Mouse (Mus musculus): ENCODE results near the gene Med27.
"Not testable (repeated sequence)": the region's sequence is repeated elsewhere in the genome, so short reads cannot be mapped to it uniquely, and the experiment has no call there.

The Med27 gene

GRCm38 (mm10) chr2:29523918-29524811, 177.5 kb downstream of the Med27 start:
- no peak for DNase-seq

DNA sequence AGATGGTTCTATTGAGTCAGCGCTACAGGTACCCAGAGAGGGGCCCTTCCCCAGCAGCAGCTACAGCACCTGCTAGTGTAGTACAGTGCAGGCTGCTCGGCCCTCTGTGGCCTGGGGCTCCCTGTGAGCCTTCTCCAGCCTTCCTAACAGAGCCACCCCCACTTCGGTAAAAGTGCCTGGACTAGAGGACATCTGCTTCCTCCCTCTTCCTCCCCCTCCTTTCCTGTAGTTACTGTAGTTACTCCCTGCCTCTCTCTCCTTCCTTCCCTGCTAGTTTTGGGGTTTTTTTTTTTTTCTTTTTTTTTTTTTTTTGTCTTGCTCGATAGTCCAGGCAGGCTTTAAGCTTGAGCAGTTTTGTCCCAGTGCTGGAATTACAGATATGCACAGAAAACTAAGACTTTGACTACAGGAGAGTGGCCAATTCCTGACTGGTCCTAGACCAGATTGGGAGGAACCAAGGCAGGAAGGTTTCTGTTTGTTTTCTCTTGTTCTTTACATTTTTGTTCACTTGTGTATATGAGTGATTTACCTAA, 178.7 kb downstream of the Med27 start:
- no peak for DNase-seq

GRCm38 (mm10) chr2:29526266-29526665, 179.6 kb downstream of the Med27 start:
- DNase-seq: peak; percentile 95

DNA sequence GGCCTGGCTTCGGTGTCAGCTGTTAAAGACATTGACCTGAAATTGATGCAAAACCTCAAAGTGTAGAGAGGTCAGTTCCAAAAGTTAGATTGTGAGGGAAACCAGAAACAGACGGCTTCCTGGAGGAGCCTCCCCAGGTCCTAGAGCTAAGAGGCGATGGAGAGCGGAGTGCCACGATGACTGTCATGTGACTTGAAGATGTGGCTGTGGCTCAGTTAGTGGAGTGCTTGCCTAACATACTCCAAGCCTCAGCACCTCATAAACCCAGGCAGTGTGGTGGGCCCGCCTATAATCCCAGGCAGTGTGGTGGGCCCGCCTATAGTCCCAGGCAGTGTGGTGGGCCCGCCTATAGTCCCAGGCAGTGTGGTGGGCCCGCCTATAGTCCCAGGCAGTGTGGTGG, 180.9 kb downstream of the Med27 start:
- not testable (repeated sequence) for DNase-seq

DNA sequence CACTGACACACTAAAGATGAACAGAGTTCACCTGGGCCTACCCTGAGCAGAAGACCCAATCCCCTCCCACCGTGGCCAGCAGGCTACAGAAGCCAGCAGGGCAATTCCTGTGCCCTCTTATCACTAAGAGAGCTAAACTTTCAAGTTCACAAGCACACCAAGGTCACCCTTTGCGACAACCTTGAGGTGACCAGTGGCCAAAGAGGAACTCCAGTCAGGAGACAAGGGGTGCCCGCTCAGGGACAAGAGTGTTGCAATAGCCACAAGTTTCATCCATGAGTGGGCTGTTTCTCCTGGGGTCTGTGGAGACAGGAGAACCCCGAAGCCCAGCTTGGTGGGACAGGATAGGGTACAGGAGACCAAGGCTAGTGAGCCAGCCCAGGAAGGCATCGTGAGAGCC, 182.2 kb downstream of the Med27 start:
- no peak for DNase-seq

DNA sequence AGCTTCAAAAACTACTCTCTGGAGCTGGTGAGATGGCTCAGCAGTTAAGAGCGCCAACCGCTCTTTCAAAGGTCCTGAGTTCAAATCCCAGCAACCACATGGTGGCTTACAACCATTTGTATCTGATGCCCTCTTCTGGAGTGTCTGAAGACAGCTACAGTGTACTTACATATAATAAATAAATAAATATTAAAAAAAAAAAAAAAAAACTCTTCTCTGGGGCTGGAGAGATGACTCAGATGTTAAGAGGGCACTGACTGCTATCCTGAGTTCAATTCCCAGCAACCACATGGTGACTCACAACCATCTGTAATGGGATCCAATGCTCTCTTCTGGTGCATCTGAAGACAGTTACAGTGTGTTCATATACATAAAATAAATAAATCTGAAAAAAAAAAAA, 183.2 kb downstream of the Med27 start:
- not testable (repeated sequence) for DNase-seq

DNA sequence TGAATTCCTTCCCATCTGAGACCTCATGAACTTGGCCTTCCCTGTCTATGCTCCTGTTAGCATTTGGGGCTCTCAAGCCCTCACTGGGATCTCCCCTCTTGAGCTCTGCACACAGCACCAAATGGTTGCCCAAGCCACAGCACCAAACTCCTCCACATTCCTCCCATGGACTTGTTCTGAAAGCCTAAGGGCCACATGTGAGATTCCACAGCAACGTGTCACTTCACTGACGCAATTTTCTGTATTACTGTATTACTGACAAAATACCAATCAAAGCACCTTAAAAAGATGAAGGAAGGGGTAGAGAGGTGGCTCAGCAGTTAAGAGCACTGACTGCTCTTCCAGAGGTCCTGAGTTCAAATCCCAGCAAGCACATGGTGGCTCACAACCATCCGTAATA, 185.6 kb downstream of the Med27 start:
- no peak for DNase-seq

GRCm38 (mm10) chr2:29532921-29533320, 186.3 kb downstream of the Med27 start:
- DNase-seq: no peak

- no peak for DNase-seq
Measured at GRCm38 (mm10) chr2:29535566-29536244, 189.1 kb downstream of the Med27 start.

- DNase-seq: no peak
Measured at GRCm38 (mm10) chr2:29536481-29536880, 189.9 kb downstream of the Med27 start.

GRCm38 (mm10) chr2:29537334-29537733, 190.7 kb downstream of the Med27 start:
- no peak for DNase-seq

DNA sequence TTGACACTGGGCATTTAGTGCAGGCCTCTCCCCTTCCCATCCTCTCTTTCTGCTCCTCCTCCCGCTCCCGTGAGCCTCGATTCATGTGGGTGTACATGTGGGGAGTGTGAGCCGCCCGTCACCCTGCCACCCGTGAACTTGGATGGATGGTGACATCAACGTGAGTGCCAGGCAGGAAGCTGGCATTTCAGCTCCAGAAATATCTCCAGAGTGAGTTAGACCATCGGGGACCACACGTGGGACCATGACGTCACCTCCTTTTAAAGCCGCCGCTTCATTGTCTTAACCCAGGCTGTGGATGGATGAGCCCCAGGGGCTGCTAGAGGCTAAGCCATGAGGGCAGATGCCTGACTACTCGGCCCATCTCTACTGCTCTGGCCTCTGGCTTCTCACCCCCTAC, 195.4 kb downstream of the Med27 start:
- no peak for DNase-seq

- no peak for DNase-seq
Measured at GRCm38 (mm10) chr2:29546571-29546970, 200.0 kb downstream of the Med27 start.

- DNase-seq: no peak
Measured at GRCm38 (mm10) chr2:29551816-29552585, 205.4 kb downstream of the Med27 start.

- DNase-seq: no peak
Measured at GRCm38 (mm10) chr2:29553945-29554634, 207.5 kb downstream of the Med27 start.

- peak; percentile 94 for DNase-seq
Measured at GRCm38 (mm10) chr2:29558561-29558960, 211.9 kb downstream of the Med27 start.

GRCm38 (mm10) chr2:29559955-29560354, 213.3 kb downstream of the Med27 start:
- DNase-seq: peak; percentile 93

DNA sequence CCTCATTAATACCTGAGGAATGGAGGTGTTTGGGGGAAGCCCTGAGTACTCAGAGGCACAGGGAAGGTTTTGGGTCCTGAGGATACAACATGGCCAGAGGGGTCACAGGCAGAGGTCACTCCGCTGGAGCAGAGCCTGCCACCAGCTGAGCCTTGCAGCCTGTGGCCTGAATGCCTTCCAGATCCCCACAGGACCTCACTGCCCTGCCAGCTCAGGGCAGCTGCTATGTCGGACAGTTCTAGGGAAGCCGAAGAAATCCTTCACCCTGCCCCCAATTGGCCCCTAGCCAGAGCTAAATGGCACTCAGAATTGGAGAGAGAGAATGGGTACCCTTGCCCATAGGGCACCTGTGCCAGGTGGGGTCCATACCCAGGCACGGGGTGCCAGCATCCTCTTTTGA, 214.8 kb downstream of the Med27 start:
- DNase-seq: peak; percentile 91

GRCm38 (mm10) chr2:29563986-29564385, 217.4 kb downstream of the Med27 start:
- DNase-seq: no peak

DNA sequence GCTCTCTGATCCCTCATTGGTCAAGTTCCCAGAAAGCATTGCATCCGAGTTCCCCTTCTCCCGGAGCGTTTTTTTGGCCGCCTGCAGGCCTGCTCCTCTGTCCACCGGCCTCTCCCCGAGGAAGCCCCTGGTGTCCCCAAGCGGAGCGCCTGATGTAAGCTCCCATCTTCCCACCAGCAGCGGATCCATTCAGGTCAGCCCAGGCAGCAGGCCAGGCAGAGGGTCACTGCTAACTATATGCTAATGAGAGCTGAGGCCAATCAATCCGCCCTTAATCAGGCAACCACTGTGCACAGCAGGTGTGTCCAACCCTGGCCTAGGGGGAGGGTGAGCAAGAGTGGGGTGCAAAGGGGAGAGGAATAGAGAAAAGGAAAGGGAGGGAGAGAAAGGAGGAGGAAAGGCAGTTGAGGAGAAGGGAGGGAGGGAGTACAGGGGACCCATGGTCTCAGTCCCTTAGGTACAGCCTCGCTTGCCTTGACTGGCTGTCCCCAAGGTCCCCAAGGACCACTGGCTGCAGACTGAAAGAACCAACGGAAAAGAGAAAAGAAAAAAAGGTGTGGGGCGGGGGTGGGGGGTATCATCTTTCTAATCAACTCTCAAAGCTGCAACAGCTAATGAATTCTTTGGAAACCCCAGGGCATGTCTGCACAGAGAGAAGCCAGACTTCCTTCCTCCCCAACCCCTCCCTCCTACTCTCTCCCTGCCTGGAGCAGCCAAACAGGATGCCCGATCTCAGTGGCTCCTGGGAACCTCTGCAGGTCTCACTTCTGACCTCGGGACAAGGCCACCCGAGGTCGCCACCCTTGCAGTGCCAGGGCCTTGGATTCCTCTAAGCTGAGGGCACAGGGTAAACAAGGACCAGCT, 219.2 kb downstream of the Med27 start:
- no peak for DNase-seq

GRCm38 (mm10) chr2:29571921-29572700, 225.5 kb downstream of the Med27 start:
- DNase-seq: no peak
